ENCODE assay signal across 25 mouse cellular contexts in genomic region chr13:39255338-39255737, GRCm38 (mm10).
DNase-seq lines count a peak whose midpoint lies in the region; ATAC-seq and TF ChIP-seq lines count a peak whose summit lies in the region.
"Had no signal": no experiment of that assay in that cellular context is flagged by ENCODE, and none has a peak within 500 bp of the region (broad histone marks: within the 10 kb centered on the region; RNA-seq: fewer than 3 reads in every experiment).

No protein-coding gene starts in this region.

- DNase-seq in cerebellum, adult 9-10 months = peak; percentile 11
- no peak for DNase-seq in cerebellum, adult 8-10 months
- DNase-seq in cerebellum, postnatal 10 days = peak; percentile 24 to 56
- no peak for DNase-seq in cerebellum, adult 11 months
- peak; percentile 56 for DNase-seq in embryonic facial prominence, embryonic 14.5 days (ENCODE audit: low spot score)
- no peak for DNase-seq in embryonic facial prominence, embryonic 10.5 days (ENCODE audit: low spot score)
- DNase-seq in lung, embryonic 14.5 days = peak; percentile 3
- DNase-seq in lung, postnatal 4 days = no peak
- DNase-seq: adrenal gland, adult 8-10 months; adrenal gland, postnatal 14 days; adrenal gland, postnatal 36 days; B cell, adult 2 months; embryo, embryonic 11 days had no signal

- H3K4me3 ChIP-seq in embryonic facial prominence, embryonic 14.5 days (ENCODE audit: low read depth, low read length) = no peak overlapping the region
- H3K4me3 ChIP-seq in embryonic facial prominence, embryonic 10.5 days = no peak overlapping the region
- no peak overlapping the region for H3K4me3 ChIP-seq in lung, embryonic 14.5 days (ENCODE audit: low read depth, low read length)
- H3K4me3 ChIP-seq: embryonic facial prominence, embryonic 12.5 days; embryonic facial prominence, embryonic 15.5 days; erythroblast, embryonic 14.5 days; forebrain, embryonic 10.5 days; forebrain, embryonic 12.5 days had no signal

- ATAC-seq in embryonic facial prominence, embryonic 14.5 days (ENCODE audit: low read depth) = peak; percentile 26; the same call in 1 of the 2 replicates
- no peak for ATAC-seq in lung, embryonic 14.5 days (ENCODE audit: insufficient read depth)
- ATAC-seq: activated CD4-positive, CD25-positive, alpha-beta regulatory T cell, adult 4 months; CD4-positive, CD25-positive, alpha-beta regulatory T cell, adult 4 months; forebrain, embryonic 14.5 days; forebrain, embryonic 16.5 days; Patski had no signal

- H3K9me3 ChIP-seq in embryonic facial prominence, embryonic 14.5 days (ENCODE audit: control insufficient read depth, low read length) = no peaks in the 10 kb centered on the region
- H3K9me3 ChIP-seq in embryonic facial prominence, embryonic 10.5 days = no peaks in the 10 kb centered on the region
- no peaks in the 10 kb centered on the region for H3K9me3 ChIP-seq in lung, embryonic 14.5 days (ENCODE audit: low read depth, low read length)
- H3K9me3 ChIP-seq: embryonic facial prominence, embryonic 12.5 days; embryonic facial prominence, embryonic 15.5 days; forebrain, embryonic 10.5 days; forebrain, embryonic 12.5 days had no signal

- 57% methylated on average over 3 of the region's 3 CpGs for WGBS in embryonic facial prominence, embryonic 14.5 days
- 73% methylated on average over 3 of the region's 3 CpGs for WGBS in embryonic facial prominence, embryonic 10.5 days
- 65% methylated on average over 3 of the region's 3 CpGs for WGBS in lung, embryonic 14.5 days

- H3K4me2 ChIP-seq in embryonic facial prominence, embryonic 14.5 days (ENCODE audit: low read depth, low read length) = no peak overlapping the region
- no peak overlapping the region for H3K4me2 ChIP-seq in lung, embryonic 14.5 days
- H3K4me2 ChIP-seq: embryonic facial prominence, embryonic 12.5 days; embryonic facial prominence, embryonic 15.5 days; forebrain, embryonic 12.5 days had no signal

- no peaks in the 10 kb centered on the region for H3K36me3 ChIP-seq in embryonic facial prominence, embryonic 14.5 days (ENCODE audit: control insufficient read depth, insufficient read depth, low read length)
- no peaks in the 10 kb centered on the region for H3K36me3 ChIP-seq in embryonic facial prominence, embryonic 10.5 days (replicated peaks)
- H3K36me3 ChIP-seq in lung, embryonic 14.5 days (ENCODE audit: insufficient read depth) = no peaks in the 10 kb centered on the region
- H3K36me3 ChIP-seq: embryonic facial prominence, embryonic 12.5 days; embryonic facial prominence, embryonic 15.5 days; forebrain, embryonic 10.5 days; forebrain, embryonic 12.5 days; G1E had no signal

- H3K27ac ChIP-seq in embryonic facial prominence, embryonic 14.5 days (replicated peaks; ENCODE audit: low read depth, low read length) = no peak overlapping the region
- no peak overlapping the region for H3K27ac ChIP-seq in embryonic facial prominence, embryonic 10.5 days (replicated peaks)
- H3K27ac ChIP-seq in lung, embryonic 14.5 days (ENCODE audit: low read depth) = no peak overlapping the region
- H3K27ac ChIP-seq: embryonic facial prominence, embryonic 12.5 days; embryonic facial prominence, embryonic 15.5 days; forebrain, embryonic 10.5 days; forebrain, embryonic 12.5 days had no signal

- TF ChIP-seq CTCF in lung, embryonic 14.5 days (IDR thresholded peaks at IDR 0.05; ENCODE audit: low read depth) = no peak

- H3K4me1 ChIP-seq in embryonic facial prominence, embryonic 14.5 days (ENCODE audit: control insufficient read depth, insufficient read depth, low read length) = no peaks in the 10 kb centered on the region
- H3K4me1 ChIP-seq in embryonic facial prominence, embryonic 10.5 days = no peaks in the 10 kb centered on the region
- H3K4me1 ChIP-seq in lung, embryonic 14.5 days (ENCODE audit: insufficient read depth) = no peaks in the 10 kb centered on the region
- H3K4me1 ChIP-seq: embryonic facial prominence, embryonic 12.5 days; embryonic facial prominence, embryonic 15.5 days; forebrain, embryonic 12.5 days had no signal

- no peak overlapping the region for H3K9ac ChIP-seq in embryonic facial prominence, embryonic 14.5 days (ENCODE audit: low read depth, low read length)
- H3K9ac ChIP-seq in lung, embryonic 14.5 days = no peak overlapping the region
- H3K9ac ChIP-seq: embryonic facial prominence, embryonic 12.5 days; embryonic facial prominence, embryonic 15.5 days; forebrain, embryonic 12.5 days had no signal

- no peaks in the 10 kb centered on the region for H3K27me3 ChIP-seq in embryonic facial prominence, embryonic 14.5 days (replicated peaks; ENCODE audit: control insufficient read depth, insufficient read depth, low read length)
- H3K27me3 ChIP-seq in embryonic facial prominence, embryonic 10.5 days (replicated peaks; ENCODE audit: low read depth, poor library complexity, severe bottlenecking) = no peaks in the 10 kb centered on the region
- no peaks in the 10 kb centered on the region for H3K27me3 ChIP-seq in lung, embryonic 14.5 days (ENCODE audit: insufficient read depth, low read length)
- H3K27me3 ChIP-seq: CH12.LX; embryonic facial prominence, embryonic 12.5 days; embryonic facial prominence, embryonic 15.5 days; forebrain, embryonic 12.5 days had no signal

Comparison
In these comparisons a context has a peak if more than half of its experiments do, and no peak if none do; other contexts are left out.
1. DNase-seq: peak in cerebellum, adult 9-10 months (single experiment), cerebellum, postnatal 10 days (2 of 2), embryonic facial prominence, embryonic 14.5 days (single experiment) and lung, embryonic 14.5 days (single experiment); none in cerebellum, adult 8-10 months (single experiment), cerebellum, adult 11 months (single experiment), embryonic facial prominence, embryonic 10.5 days (single experiment) and lung, postnatal 4 days (0 of 2).